Mouse (Mus musculus) C2C12 (cell line): ENCODE data around the gene Srsf3.

Source experiments
- CTCF ChIP-seq: IDR thresholded peaks from one replicate; pipeline ENCODE4 v1.5.1; 2011; ENCODE audit not compliant: control insufficient read depth, insufficient read depth, insufficient read length
- MYOD1 ChIP-seq: IDR thresholded peaks from one replicate; pipeline ENCODE4 v1.6.1; 2011; ENCODE audit warnings: low read depth; ENCODE audit not compliant: control insufficient read depth, insufficient read length
- MYOG ChIP-seq: IDR thresholded peaks from one replicate; pipeline ENCODE4 v1.6.1; 2011; ENCODE audit not compliant: control insufficient read depth, insufficient read length; ENCODE audit errors: extremely low read depth
- USF1 ChIP-seq: IDR thresholded peaks from one replicate; pipeline ENCODE4 v1.6.1; 2011; ENCODE audit warnings: low read depth, mild to moderate bottlenecking, control low read depth, moderate library complexity

DNA sequence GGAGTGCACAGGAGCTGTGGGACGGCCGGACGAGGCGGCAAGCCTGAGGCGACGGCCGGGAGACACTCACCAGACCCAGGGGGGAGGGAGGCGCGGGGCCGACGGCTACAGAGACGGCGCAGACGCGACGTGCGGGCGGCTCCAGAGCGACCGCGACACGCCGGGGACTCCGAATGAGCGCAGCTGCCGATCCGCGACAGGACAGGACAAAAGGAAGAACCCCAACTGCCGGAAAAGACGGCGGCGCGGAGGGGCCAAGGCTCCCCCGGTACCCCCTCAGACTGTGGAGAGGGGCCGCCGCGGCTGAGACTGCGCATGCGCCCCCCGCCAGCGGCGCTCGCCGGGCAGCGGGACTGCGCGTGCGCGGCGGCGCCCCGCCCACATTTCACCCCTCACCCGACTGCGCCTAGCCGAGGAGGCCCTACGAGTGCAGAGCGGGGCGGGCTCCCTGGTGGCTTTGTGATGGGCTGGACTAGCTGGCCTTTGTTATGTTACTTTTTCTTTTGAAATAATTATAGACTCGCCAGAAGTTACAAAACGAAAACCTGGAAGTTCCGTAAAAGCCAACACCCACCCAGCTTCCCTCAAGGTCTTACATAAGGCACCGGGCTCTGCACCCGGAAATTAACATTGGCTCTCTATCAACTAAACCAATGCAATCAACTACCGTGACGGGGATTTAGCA is 24.6 kb upstream of the Srsf3 start, which contains the start of gene Stk38:
- no peak for TF ChIP-seq CTCF
- TF ChIP-seq MYOG, result no peak
- TF ChIP-seq MYOD1, result no peak
- no peak for TF ChIP-seq USF1
